Mouse (Mus musculus) small intestine, adult 2 months (tissue): ENCODE results near the gene Susd4. TPM values are rescaled to one million over a fixed set of nuclear protein-coding genes. Genes with fewer than 3 reads are reported as not detected.

Experiments
- H3K27ac ChIP-seq: fragments of 200-500 bp; 2 replicates; pipeline ENCODE4 v1.5.1; 2012; ENCODE audit warnings: low read depth, low read length, control low read depth, inconsistent platforms; ENCODE audit not compliant: insufficient read depth
- H3K27me3 ChIP-seq: fragments of 200-500 bp; 2 replicates; pipeline ENCODE4 v1.6.1; 2012; ENCODE audit warnings: mild to moderate bottlenecking, moderate library complexity, low read length, inconsistent platforms; ENCODE audit not compliant: control insufficient read depth, insufficient read depth
- H3K36me3 ChIP-seq: fragments of 200-500 bp; 2 replicates; pipeline ENCODE4 v1.6.1; 2012; ENCODE audit warnings: mild to moderate bottlenecking, low read length, control low read depth, inconsistent platforms; ENCODE audit not compliant: control insufficient read depth, insufficient read depth
- H3K4me1 ChIP-seq: fragments of 200-500 bp; 2 replicates; pipeline ENCODE4 v1.6.1; 2012; ENCODE audit warnings: low read length, inconsistent platforms, mixed read lengths; ENCODE audit not compliant: control insufficient read depth, insufficient read depth, insufficient read length
- H3K4me3 ChIP-seq: fragments of 200-500 bp; 2 replicates; pipeline ENCODE4 v1.5.1; 2012; ENCODE audit warnings: low read depth, mild to moderate bottlenecking, control low read depth, inconsistent platforms, low read length, moderate library complexity
- CTCF ChIP-seq: fragments of 200-500 bp; IDR thresholded peaks from 2 replicates; pipeline ENCODE4 v1.5.1; 2012; ENCODE audit warnings: low read depth, mild to moderate bottlenecking, control low read depth, inconsistent platforms, low read length, moderate library complexity, mixed read lengths; ENCODE audit not compliant: insufficient replicate concordance, insufficient read length; ENCODE audit errors: extremely low read depth
- POLR2A ChIP-seq: fragments of 200-500 bp; IDR thresholded peaks from 2 replicates; pipeline ENCODE4 v1.6.1; 2012; ENCODE audit warnings: low read depth, mild to moderate bottlenecking, control low read depth, inconsistent platforms, low read length, moderate library complexity
- WGBS: fragments of 180-500 bp; shearing (Covaris S2); methylation state at CpG from one replicate; pipeline ENCODE4 v1.1.7; 2018; 5-methylcytosine and 5-hydroxymethylcytosine counted together
- polyA plus RNA-seq: library from polyadenylated mRNA; depleted of rRNA; stranded (reverse); fragments of >200 nt; gene quantifications from 2 replicates; pipeline ENCODE4 v1.2.3, GENCODE M21; 2012; rRNA removed

The Susd4 gene
- polyA plus RNA-seq, 1 experiment: 0.55 TPM

GRCm38 (mm10) chr1:182935469-182935868 is 171.8 kb downstream of the Susd4 start:
- Histone ChIP-seq H3K4me1 (no peaks in the 10 kb centered on the region), H3K4me3 (no peak overlapping the region), H3K27me3 (no peaks in the 10 kb centered on the region), H3K27ac (no peak overlapping the region), H3K36me3 (no peaks in the 10 kb centered on the region)
- TF ChIP-seq CTCF (no peak), POLR2A (no peak)
- WGBS: 44% methylated on average over 6 of the region's 6 CpGs

DNA sequence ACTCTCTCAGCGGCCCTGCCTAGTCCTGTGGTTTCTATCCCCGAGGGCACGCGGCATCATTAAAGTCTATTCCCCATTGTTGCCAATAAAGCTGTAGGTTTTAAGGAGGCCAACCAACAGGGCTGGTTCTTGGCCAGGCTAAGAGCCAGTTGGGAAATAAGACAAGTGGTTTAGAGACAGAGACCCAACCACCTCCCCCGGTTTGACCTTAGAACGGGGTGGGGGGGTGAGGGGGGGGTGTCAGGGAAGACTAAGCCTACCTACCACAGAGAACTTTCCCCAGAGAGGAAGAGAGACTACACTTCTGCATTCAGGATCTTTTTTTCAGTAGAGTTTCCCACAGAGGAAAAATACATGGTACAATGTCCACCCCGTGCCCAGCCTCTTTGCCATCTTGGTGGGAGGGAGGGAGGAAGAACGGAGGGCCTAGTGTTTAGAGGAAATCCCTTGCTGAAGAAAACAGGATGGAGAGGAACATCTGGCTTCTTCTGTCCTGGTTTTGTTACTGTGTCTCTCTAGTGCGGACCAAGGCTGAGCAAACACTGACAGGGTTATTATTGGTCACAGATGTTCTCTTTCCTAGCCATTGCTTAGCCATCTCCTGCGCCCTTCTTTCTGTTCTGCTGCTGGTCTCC is 173.9 kb downstream of the Susd4 start:
- H3K27me3 ChIP-seq: 0 out of 2 replicates have a peak, but pooled peaks cover 3% of the 10 kb centered on the region
- H3K4me1 ChIP-seq: no peaks in the 10 kb centered on the region
- TF ChIP-seq POLR2A (no peak), CTCF (no peak)
- WGBS: 68% methylated on average over 10 of the region's 10 CpGs
- H3K4me3 ChIP-seq: no peak overlapping the region
- no peak overlapping the region for H3K27ac ChIP-seq
- H3K36me3 ChIP-seq: no peaks in the 10 kb centered on the region

- 0 out of 2 replicates have a peak, but pooled peaks cover 3% of the 10 kb centered on the region for H3K27me3 ChIP-seq
- no peak overlapping the region for H3K4me3 ChIP-seq
- H3K27ac ChIP-seq: no peak overlapping the region
- WGBS: 84% methylated on average over 2 of the region's 2 CpGs
- no peaks in the 10 kb centered on the region for H3K36me3 ChIP-seq
- no peaks in the 10 kb centered on the region for H3K4me1 ChIP-seq
- no peak for TF ChIP-seq CTCF
- TF ChIP-seq POLR2A: no peak
These were observed 178.3 kb downstream of the Susd4 start for GRCm38 (mm10) chr1:182941921-182942320.

DNA sequence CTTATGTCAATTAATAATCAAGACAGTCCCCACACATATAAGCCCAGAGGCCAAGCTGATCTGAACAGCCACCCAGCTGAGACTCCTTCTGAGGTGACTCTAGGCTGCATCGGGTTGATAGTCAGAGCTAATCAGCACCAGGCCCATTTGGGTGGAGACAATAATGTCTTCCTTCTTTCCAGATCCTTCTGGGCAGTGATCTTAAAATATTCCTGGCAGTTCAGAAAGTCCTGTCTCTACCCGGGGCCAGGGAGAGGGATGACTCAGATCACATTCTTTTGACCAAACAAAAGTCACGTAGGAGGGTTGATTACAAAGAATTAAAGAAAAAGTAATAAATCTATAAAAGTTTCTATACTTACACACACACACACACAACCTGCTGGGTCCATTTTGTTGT is 180.3 kb downstream of the Susd4 start:
- Histone ChIP-seq H3K27ac (no peak overlapping the region), H3K27me3 (0 out of 2 replicates have a peak, but pooled peaks cover 3% of the 10 kb centered on the region), H3K4me3 (no peak overlapping the region), H3K36me3 (no peaks in the 10 kb centered on the region), H3K4me1 (no peaks in the 10 kb centered on the region)
- no peak for TF ChIP-seq CTCF
- no peak for TF ChIP-seq POLR2A
- 53% methylated on average over 3 of the region's 3 CpGs for WGBS

- Histone ChIP-seq H3K4me3 (no peak overlapping the region), H3K4me1 (no peaks in the 10 kb centered on the region), H3K36me3 (no peaks in the 10 kb centered on the region), H3K27me3 (0 out of 2 replicates have a peak, but pooled peaks cover 3% of the 10 kb centered on the region), H3K27ac (no peak overlapping the region)
- no peak for TF ChIP-seq CTCF
- TF ChIP-seq POLR2A: no peak
- 62% methylated on average over 5 of the region's 5 CpGs for WGBS
These were observed 181.0 kb downstream of the Susd4 start for GRCm38 (mm10) chr1:182944638-182945037.

DNA sequence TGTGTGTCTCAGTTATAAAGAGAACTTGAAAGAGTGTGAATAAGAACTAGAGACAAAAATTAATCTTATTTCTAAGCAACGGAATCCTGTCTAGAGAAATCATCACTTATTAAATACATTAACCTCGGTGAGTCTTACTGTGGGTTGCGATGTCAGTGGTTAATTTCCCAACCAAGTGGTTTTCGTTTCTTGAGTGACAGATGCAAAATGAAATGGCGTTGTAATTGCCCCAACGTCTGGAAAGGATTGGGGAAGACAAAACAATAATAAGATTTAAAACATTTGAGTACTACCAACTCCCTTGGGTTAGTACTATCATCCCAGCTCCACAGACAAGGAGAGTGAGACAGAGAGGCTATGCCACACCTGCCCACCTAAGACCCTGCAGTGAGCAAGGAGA is 181.9 kb downstream of the Susd4 start:
- Histone ChIP-seq H3K4me1 (no peaks in the 10 kb centered on the region), H3K27me3 (0 out of 2 replicates have a peak, but pooled peaks cover 3% of the 10 kb centered on the region), H3K36me3 (no peaks in the 10 kb centered on the region), H3K27ac (no peak overlapping the region), H3K4me3 (no peak overlapping the region)
- WGBS: 77% methylated on average over 6 of the region's 6 CpGs
- no peak for TF ChIP-seq POLR2A
- TF ChIP-seq CTCF: no peak

Other genes starting within 250 kb of the Susd4 start
- 6.6 and 6.7 TPM in 2 replicates for gene Capn2, start 246.3 kb upstream of the Susd4 start, polyA plus RNA-seq
- gene Capn8, start 198.9 kb upstream of the Susd4 start, polyA plus RNA-seq: 2.4 and 4.7 TPM in 2 replicates
- gene Ccdc185, start 14.7 kb upstream of the Susd4 start, polyA plus RNA-seq: not detected in 2 replicates
- 0.46 and 0.49 TPM in 2 replicates for gene Tlr5, start 190.9 kb downstream of the Susd4 start, polyA plus RNA-seq